Mouse (Mus musculus) lung, adult 18-20 months (tissue): ENCODE measurements around the gene Thtpa.
A peak's percentile ranks its signal among the peaks of the same experiment; 100 is the strongest.

Source experiments
- DNase-seq, 2 experiments: peaks; one replicate each; pipeline ENCODE4 v3.0.0; 2022; ENCODE audit warnings: mixed read lengths in 2 of 2

Gene Thtpa

GRCm38 (mm10) chr14:55078366-55078989, 16.1 kb upstream of the Thtpa start:
- DNase-seq: no peak

- DNase-seq: peak; percentile 43 to 60
Observed at GRCm38 (mm10) chr14:55079214-55079970, 15.2 kb upstream of the Thtpa start.

- no peak for DNase-seq
Observed at GRCm38 (mm10) chr14:55081105-55081504, 13.5 kb upstream of the Thtpa start.

GRCm38 (mm10) chr14:55083481-55083880, 11.1 kb upstream of the Thtpa start:
- no peak for DNase-seq

- DNase-seq: no peak
Observed at GRCm38 (mm10) chr14:55085324-55086008, 9.1 kb upstream of the Thtpa start.

GRCm38 (mm10) chr14:55086009-55086514, 8.5 kb upstream of the Thtpa start:
- no peak for DNase-seq

- no peak for DNase-seq
Observed at GRCm38 (mm10) chr14:55089199-55089947, 5.2 kb upstream of the Thtpa start.

GRCm38 (mm10) chr14:55091209-55091865, 3.2 kb upstream of the Thtpa start:
- no peak for DNase-seq

GRCm38 (mm10) chr14:55092011-55092577, 2.5 kb upstream of the Thtpa start, which contains the start of gene Zfhx2:
TSS of gene Zfhx2 (minus strand) at chr14:55092324.
- peak; percentile 94 to 96 for DNase-seq

GRCm38 (mm10) chr14:55093927-55094326, 657 bp upstream of the Thtpa start:
- DNase-seq: no peak

GRCm38 (mm10) chr14:55095263-55095662, 679 bp downstream of the Thtpa start:
- no peak for DNase-seq

GRCm38 (mm10) chr14:55095671-55096070, 1.1 kb downstream of the Thtpa start:
- no peak for DNase-seq

GRCm38 (mm10) chr14:55096573-55097087, 2.0 kb downstream of the Thtpa start:
- DNase-seq: no peak

GRCm38 (mm10) chr14:55097646-55098045, 3.1 kb downstream of the Thtpa start:
- DNase-seq: no peak

GRCm38 (mm10) chr14:55098067-55098466, 3.5 kb downstream of the Thtpa start:
- peak in 1 of 2 experiments; percentile 36 for DNase-seq

GRCm38 (mm10) chr14:55101592-55101991, 7.0 kb downstream of the Thtpa start:
- peak; percentile 49 to 58 for DNase-seq

- DNase-seq: no peak
Observed at GRCm38 (mm10) chr14:55102253-55102785, 7.7 kb downstream of the Thtpa start.

- no peak for DNase-seq
Observed at GRCm38 (mm10) chr14:55104365-55104764, 9.8 kb downstream of the Thtpa start.

GRCm38 (mm10) chr14:55105386-55105785, 10.8 kb downstream of the Thtpa start:
- DNase-seq: no peak

- DNase-seq: peak; percentile 89 to 90
Observed at GRCm38 (mm10) chr14:55105836-55106809, 11.5 kb downstream of the Thtpa start, which contains the start of gene Ap1g2. TSS of gene Ap1g2 (minus strand) at chr14:55106593.
